Mouse (Mus musculus) retina, postnatal 1 day (tissue): ENCODE measurements around the gene C130073F10Rik.
"Not testable (repeated sequence)": the region's sequence is repeated elsewhere in the genome, so short reads cannot be mapped to it uniquely, and the experiment has no call there.

ENCODE experiments used
- DNase-seq: peaks from one replicate; pipeline ENCODE4 v3.0.0-alpha.2; 2012

Gene C130073F10Rik

DNA sequence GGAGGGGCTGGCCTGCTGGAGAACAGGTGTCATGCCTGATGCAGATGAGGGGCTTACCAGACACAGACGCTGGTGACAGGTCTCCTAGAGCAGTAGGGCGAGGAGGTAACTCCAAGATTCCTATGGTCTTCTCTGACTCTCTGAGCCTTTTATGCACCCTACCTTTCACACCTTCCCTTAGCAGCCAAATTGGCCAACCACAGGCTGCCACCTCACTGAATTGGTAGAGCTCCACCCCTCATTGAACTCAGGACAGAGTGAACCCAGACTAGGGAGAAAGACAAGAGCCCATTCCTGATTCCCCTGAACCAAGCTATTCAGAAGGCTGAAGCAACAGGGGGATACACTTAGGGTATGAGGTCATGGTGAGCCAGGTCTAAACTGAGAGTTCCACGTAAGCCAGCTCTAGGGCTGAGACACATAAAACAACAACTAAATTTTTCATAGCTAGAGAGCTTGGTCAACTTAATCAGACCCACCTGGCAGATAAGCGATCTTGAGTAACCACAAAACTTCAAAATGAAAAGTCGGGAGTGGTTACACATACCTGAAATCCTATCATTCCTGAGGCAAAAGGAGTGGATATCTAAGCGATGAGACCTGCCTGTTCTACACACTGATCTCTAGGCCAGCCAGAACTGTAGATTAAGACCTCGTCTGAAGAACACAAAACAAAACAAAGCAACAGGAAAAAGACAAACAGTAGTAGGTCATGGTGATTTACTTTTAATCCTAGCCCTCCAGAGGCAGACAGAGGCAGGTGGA, at the start of gene C130073F10Rik:
Gene C130073F10Rik (minus strand): TSS at position 134 of the 765 bp plus-strand sequence.
- no peak for DNase-seq

DNA sequence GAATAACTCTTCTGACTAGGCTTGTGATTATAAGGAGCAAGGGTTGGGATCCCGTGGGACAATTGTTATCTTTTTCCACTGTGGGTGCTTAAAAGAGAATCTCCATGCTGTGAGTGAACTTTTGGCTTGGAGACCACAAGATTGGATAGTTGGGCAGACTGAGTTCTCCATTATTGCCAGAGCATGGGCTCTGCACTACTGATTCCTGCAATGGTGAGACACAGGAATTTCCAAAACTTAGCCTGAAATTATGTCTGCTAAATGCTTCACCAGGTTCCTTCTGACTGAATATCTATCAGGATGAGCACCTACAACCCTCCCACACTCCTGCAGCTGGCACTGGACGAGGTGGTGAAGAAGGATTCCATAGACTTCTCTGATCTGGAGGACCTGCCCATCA, 46.5 kb upstream of the C130073F10Rik start, which contains the start of gene Gm12794:
Gene Gm12794 (plus strand): TSS at position 301 of the 400 bp plus-strand sequence.
- not testable (repeated sequence) for DNase-seq

DNA sequence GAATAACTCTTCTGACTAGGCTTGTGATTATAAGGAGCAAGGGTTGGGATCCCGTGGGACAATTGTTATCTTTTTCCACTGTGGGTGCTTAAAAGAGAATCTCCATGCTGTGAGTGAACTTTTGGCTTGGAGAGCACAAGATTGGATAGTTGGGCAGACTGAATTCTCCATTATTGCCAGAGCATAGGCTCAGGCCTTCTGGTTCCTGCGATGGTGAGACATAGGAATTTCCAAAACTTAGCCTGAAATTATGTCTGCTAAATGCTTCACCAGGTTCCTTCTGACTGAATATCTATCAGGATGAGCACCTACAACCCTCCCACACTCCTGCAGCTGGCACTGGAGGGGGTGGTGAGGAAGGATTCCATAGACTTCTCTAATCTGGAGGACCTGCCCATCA, 15.2 kb upstream of the C130073F10Rik start, which contains the start of gene Gm12800:
Gene Gm12800 (plus strand): TSS at position 301 of the 400 bp plus-strand sequence.
- DNase-seq, result not testable (repeated sequence)

DNA sequence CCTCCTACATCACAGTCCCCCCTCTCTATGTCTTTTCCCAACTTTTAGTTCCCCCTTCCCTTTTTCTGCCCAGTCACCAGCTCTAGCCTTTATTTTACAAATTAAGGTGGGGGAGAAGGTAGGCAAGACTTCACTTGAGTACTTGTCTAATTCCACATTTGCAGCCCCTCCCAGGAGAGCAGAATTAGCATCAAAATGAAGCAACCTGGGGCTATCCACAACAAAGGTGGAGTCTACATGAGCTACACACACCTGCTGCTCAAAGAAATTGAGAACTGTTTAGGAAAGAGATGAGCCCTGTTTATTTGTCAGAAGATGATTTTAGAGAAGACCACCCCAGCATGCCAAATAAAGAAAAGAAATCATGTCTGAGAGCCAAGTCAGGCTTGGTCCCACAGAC, 4.2 kb downstream of the C130073F10Rik start:
- DNase-seq, result no peak

DNA sequence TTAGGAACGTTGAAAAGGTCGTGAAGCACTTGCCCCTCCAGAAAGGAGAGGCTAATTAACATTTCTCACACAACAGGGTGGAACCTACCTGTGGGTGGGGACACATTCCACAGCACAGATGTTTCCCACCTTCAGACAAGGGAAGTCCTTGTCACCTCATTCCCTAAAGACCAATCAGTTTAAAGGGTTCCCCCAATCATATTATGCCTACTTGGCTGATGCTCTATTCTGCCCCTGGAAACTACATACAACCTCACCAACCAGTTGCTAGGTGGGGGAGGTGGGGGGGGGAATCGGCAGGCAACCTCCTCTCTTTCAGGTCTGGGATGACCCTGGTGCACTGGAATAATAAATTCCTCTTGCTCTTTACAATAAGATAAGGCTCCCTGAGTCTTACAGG, 9.9 kb downstream of the C130073F10Rik start:
- DNase-seq, result no peak

DNA sequence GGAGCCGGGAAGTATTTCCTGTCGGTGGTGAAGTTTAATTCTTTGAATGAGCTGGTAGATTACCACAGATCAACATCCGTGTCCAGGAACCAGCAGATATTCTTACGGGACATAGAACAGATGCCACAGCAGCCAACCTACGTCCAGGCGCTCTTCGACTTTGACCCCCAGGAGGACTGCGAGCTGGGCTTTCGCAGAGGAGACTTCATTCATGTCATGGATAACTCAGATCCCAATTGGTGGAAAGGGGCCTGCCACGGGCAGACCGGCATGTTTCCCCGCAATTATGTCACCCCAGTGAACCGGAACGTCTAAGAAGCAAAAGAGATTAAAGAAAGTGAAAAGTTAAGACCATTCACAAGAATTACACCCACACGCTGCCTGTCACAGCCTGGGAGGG, 17.9 kb downstream of the C130073F10Rik start:
- DNase-seq, result not testable (repeated sequence)

DNA sequence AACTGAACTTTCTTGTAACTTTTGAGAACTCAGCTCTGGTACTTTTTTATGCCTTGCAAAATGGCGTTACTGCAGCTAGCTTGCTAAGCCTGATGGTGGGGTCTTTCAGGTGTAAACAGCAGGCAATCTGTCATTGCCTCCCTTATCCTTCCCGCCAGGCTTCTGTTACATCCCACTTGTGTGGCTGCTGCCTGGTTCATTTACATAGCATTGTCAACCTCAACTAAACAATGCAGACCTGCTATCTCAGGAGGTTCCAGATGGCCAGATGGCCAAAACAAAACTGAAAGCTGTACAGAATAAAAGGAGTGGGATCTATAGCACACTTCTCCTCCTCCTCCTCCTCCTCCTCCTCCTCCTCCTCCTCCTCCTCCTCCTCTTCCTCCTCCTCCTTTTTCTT, 21.6 kb downstream of the C130073F10Rik start:
- not testable (repeated sequence) for DNase-seq

DNA sequence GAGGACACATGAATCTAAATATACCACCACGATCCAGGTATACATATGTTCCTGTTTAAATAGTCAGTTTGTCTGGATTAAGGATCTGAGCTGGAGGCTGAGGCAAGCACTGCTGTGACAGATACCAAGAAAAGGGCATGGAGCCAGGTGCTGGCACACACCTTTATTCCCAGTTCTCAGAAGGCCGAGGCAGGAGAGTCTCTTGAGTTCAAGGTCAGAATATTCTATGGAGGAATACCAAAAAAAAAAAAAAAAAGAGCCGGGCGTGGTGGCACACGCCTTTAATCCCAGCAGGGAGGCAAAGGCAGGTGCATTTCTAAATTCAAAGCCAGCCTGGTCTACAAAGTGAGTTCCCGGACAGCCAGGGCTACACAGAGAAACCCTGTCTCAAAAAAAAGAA, 31.3 kb downstream of the C130073F10Rik start:
- DNase-seq, result no peak

GRCm38 (mm10) chr4:101860873-101861272, 32.7 kb downstream of the C130073F10Rik start:
- DNase-seq, result peak; percentile 49

DNA sequence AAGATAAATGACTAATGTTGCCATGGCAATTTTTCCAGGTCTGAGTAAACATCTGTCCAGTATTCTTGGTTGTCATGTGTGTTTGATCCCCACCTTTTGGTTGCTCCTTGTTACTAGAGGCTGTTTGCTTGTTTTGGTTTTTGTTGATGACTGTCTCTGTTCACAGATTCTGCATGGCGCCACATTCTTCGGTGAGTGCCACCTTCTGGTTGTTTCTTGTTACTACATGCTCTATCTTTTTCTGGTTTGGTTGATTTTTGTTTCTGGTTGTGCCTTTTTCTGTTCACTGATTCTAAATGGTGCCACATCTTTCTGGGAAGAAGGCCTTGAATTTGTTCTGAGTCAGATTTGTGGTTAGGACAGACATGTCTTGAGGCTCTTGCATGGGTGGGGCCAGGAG, 42.7 kb downstream of the C130073F10Rik start:
- DNase-seq, result no peak

- DNase-seq, result not testable (repeated sequence)
Measured at GRCm38 (mm10) chr4:101843923-101844322, 49.7 kb downstream of the C130073F10Rik start, which contains the start of gene B020004J07Rik. TSS of gene B020004J07Rik (minus strand) at chr4:101844023.
